8 mouse cellular contexts compared by ENCODE assay signal in the genomic region with DNA sequence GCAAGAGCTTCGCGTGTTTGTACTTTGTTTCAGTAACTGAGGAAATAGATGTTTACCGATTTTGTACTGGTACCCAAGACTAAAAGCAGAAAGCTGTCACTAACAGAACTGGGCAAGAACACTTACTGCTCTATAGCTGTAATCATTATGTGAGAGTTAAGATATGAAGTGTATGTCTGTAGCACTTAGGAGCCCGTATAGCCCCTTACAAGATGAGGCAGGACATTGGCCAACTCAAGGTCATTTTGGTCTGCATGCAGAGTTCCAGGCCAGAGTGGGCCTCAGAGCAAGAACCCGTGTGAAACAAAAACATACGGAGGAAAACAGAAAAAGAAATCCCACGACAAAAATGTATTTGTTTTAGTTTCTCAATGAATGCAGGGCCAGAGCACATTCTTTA. TPM values are rescaled to one million over a fixed set of nuclear protein-coding genes. Genes with fewer than 3 reads are reported as not detected.
DNase-seq lines count a peak whose midpoint lies in the region; ATAC-seq and TF ChIP-seq lines count a peak whose summit lies in the region.

No protein-coding gene starts in this region.

- no peaks in the 10 kb centered on the region for H3K9me3 ChIP-seq in embryonic facial prominence, embryonic 11.5 days (replicated peaks; ENCODE audit: control insufficient read depth, low read length)
- no peaks in the 10 kb centered on the region for H3K9me3 ChIP-seq in intestine, embryonic 15.5 days
- no peaks in the 10 kb centered on the region for H3K9me3 ChIP-seq in neural tube, embryonic 15.5 days (replicated peaks)

- WGBS in embryonic facial prominence, embryonic 11.5 days, result 44% methylated on average over 7 of the region's 7 CpGs
- 39% methylated on average over 7 of the region's 7 CpGs for WGBS in intestine, embryonic 15.5 days
- 45% methylated on average over 7 of the region's 7 CpGs for WGBS in neural tube, embryonic 15.5 days

- peak overlapping the region; percentile 68 for H3K4me3 ChIP-seq in left cerebral cortex, adult 2 months
- peak overlapping the region; percentile 62 for H3K4me3 ChIP-seq in embryonic facial prominence, embryonic 11.5 days (ENCODE audit: low read depth, low read length)
- peak overlapping the region; percentile 65 for H3K4me3 ChIP-seq in intestine, embryonic 15.5 days (replicated peaks)
- H3K4me3 ChIP-seq in neural tube, embryonic 15.5 days (replicated peaks), result peak overlapping the region; percentile 97

- intact Hi-C loops in left cerebral cortex, adult 2 months (cut with DNase I), result loop anchor here (1.0 to 5.0 kb wide), 3 partner anchors 37 to 109 kb away; partner anchors contain the start of genes Klhl28, Mis18bp1, Prpf39 and Togaram1
- intact Hi-C loops in left cerebral cortex, postnatal 25 days (cut with DNase I), result no loop called here

- H3K4me2 ChIP-seq in embryonic facial prominence, embryonic 11.5 days (ENCODE audit: low read depth, low read length), result peak overlapping the region; percentile 39; the same call in 1 of the 2 replicates
- H3K4me2 ChIP-seq in intestine, embryonic 15.5 days (replicated peaks), result peak overlapping the region; percentile 64
- H3K4me2 ChIP-seq in neural tube, embryonic 15.5 days, result peak overlapping the region; percentile 70

- no peaks in the 10 kb centered on the region for H3K27me3 ChIP-seq in embryonic facial prominence, embryonic 11.5 days (ENCODE audit: control insufficient read depth, insufficient read depth, low read length)
- no peaks in the 10 kb centered on the region for H3K27me3 ChIP-seq in intestine, embryonic 15.5 days (replicated peaks)
- H3K27me3 ChIP-seq in neural tube, embryonic 15.5 days (replicated peaks), result no peaks in the 10 kb centered on the region

- no peaks in the 10 kb centered on the region for H3K4me1 ChIP-seq in embryonic facial prominence, embryonic 11.5 days (ENCODE audit: control insufficient read depth, insufficient read depth, low read length)
- peaks cover 5% of the 10 kb centered on the region; the same call in 1 of the 2 replicates for H3K4me1 ChIP-seq in intestine, embryonic 15.5 days (replicated peaks)
- peaks cover 34% of the 10 kb centered on the region for H3K4me1 ChIP-seq in neural tube, embryonic 15.5 days

- TF ChIP-seq CTCF in left cerebral cortex, adult 2 months (IDR thresholded peaks at IDR 0.05), result no peak

- H3K9ac ChIP-seq in embryonic facial prominence, embryonic 11.5 days (replicated peaks; ENCODE audit: low read length), result no peak overlapping the region
- no peak overlapping the region for H3K9ac ChIP-seq in intestine, embryonic 15.5 days
- H3K9ac ChIP-seq in neural tube, embryonic 15.5 days (replicated peaks), result peak overlapping the region; percentile 69

- no peaks in the 10 kb centered on the region for H3K36me3 ChIP-seq in embryonic facial prominence, embryonic 11.5 days (replicated peaks; ENCODE audit: control insufficient read depth, insufficient read depth, low read depth, low read length)
- H3K36me3 ChIP-seq in intestine, embryonic 15.5 days, result no peaks in the 10 kb centered on the region
- peaks cover under 1% of the 10 kb centered on the region; the same call in 1 of the 2 replicates for H3K36me3 ChIP-seq in neural tube, embryonic 15.5 days

- ATAC-seq in embryonic facial prominence, embryonic 11.5 days (replicated peaks; ENCODE audit: insufficient number of reproducible peaks, low FRiP score, low TSS enrichment, low read depth), result no peak
- no peak for ATAC-seq in intestine, embryonic 15.5 days
- no peak for ATAC-seq in neural tube, embryonic 15.5 days (ENCODE audit: low FRiP score)
- ATAC-seq in granulocyte monocyte progenitor cell, adult 5-6 weeks (replicated peaks; ENCODE audit: poor library complexity, severe bottlenecking), result no peak

- DNase-seq in left cerebral cortex, adult 2 months (ENCODE audit: extremely low spot score in 1 of 2, low spot score in 2 of 2), result no peak
- no peak for DNase-seq in left cerebral cortex, postnatal 25 days (ENCODE audit: low spot score in 2 of 2)
- DNase-seq in embryonic facial prominence, embryonic 11.5 days (ENCODE audit: low spot score), result no peak
- no peak for DNase-seq in frontal cortex, postnatal 10 days (ENCODE audit: low spot score in 2 of 2)
- no peak for DNase-seq in spleen, postnatal 36 days (ENCODE audit: low spot score in 2 of 2)

- H3K27ac ChIP-seq in left cerebral cortex, adult 2 months, result peak overlapping the region; percentile 96
- H3K27ac ChIP-seq in embryonic facial prominence, embryonic 11.5 days (replicated peaks; ENCODE audit: low read depth, low read length), result no peak overlapping the region
- H3K27ac ChIP-seq in intestine, embryonic 15.5 days, result 0 out of 2 replicates have a peak overlapping the region, but pooled peaks have one; percentile 90
- peak overlapping the region; percentile 97 for H3K27ac ChIP-seq in neural tube, embryonic 15.5 days (replicated peaks)

RNA-seq across cellular contexts. Expression of gene Fancm, which starts 0.8 kb away (rescaled TPM):
- 10 to 100 TPM; 15.9 to 17.9 TPM for total RNA-seq in left cerebral cortex, adult 2 months (2021)
- 10 to 100 TPM; 10.9 to 13.0 TPM for total RNA-seq in left cerebral cortex, postnatal 25 days (2021)
- polyA plus RNA-seq in embryonic facial prominence, embryonic 11.5 days (2014; fragmentation: Nextera tagmentation; extraction: Ambion mirVana), result 14.4 and 14.8 TPM in 2 replicates
- 6.7 and 8.2 TPM in 2 replicates for polyA plus RNA-seq in intestine, embryonic 15.5 days (2015; fragmentation: Nextera tagmentation; extraction: Ambion mirVana)
- 8.1 TPM in 2 replicates for polyA plus RNA-seq in neural tube, embryonic 15.5 days (2015; fragmentation: Nextera tagmentation; extraction: Ambion mirVana)
- 33.3 and 36.6 TPM in 2 replicates for total RNA-seq in granulocyte monocyte progenitor cell, adult 5-6 weeks (2014; fragmentation: Nextera tagmentation)
- total RNA-seq in granulocyte monocyte progenitor cell, adult 5-6 weeks (2017), result 25.3 and 26.5 TPM in 2 replicates

RNA-seq across cellular contexts. Expression of gene Fkbp3, which starts 0.8 kb away (rescaled TPM):
- 100 to 1,000 TPM; 152 to 162 TPM for total RNA-seq in left cerebral cortex, adult 2 months (2021)
- 100 to 1,000 TPM; 169 to 191 TPM for total RNA-seq in left cerebral cortex, postnatal 25 days (2021)
- polyA plus RNA-seq in embryonic facial prominence, embryonic 11.5 days (2014; fragmentation: Nextera tagmentation; extraction: Ambion mirVana), result 689 and 760 TPM in 2 replicates
- 340 and 409 TPM in 2 replicates for polyA plus RNA-seq in intestine, embryonic 15.5 days (2015; fragmentation: Nextera tagmentation; extraction: Ambion mirVana)
- polyA plus RNA-seq in neural tube, embryonic 15.5 days (2015; fragmentation: Nextera tagmentation; extraction: Ambion mirVana), result 439 and 458 TPM in 2 replicates
- 232 and 249 TPM in 2 replicates for total RNA-seq in granulocyte monocyte progenitor cell, adult 5-6 weeks (2014; fragmentation: Nextera tagmentation)
- total RNA-seq in granulocyte monocyte progenitor cell, adult 5-6 weeks (2017), result 266 and 303 TPM in 2 replicates

RNA-seq across cellular contexts. Expression of gene Prpf39, which starts 38.5 kb away (rescaled TPM):
- 10 to 100 TPM; 41.6 to 44.9 TPM for total RNA-seq in left cerebral cortex, adult 2 months (2021)
- 10 to 100 TPM; 35.3 to 40.5 TPM for total RNA-seq in left cerebral cortex, postnatal 25 days (2021)
- polyA plus RNA-seq in embryonic facial prominence, embryonic 11.5 days (2014; fragmentation: Nextera tagmentation; extraction: Ambion mirVana), result 67.2 and 77.9 TPM in 2 replicates
- 40.4 and 48.1 TPM in 2 replicates for polyA plus RNA-seq in intestine, embryonic 15.5 days (2015; fragmentation: Nextera tagmentation; extraction: Ambion mirVana)
- polyA plus RNA-seq in neural tube, embryonic 15.5 days (2015; fragmentation: Nextera tagmentation; extraction: Ambion mirVana), result 46.4 and 47.1 TPM in 2 replicates
- total RNA-seq in granulocyte monocyte progenitor cell, adult 5-6 weeks (2014; fragmentation: Nextera tagmentation), result 52.5 and 55.4 TPM in 2 replicates
- total RNA-seq in granulocyte monocyte progenitor cell, adult 5-6 weeks (2017), result 73.2 and 91.2 TPM in 2 replicates
